In the genomic region with DNA sequence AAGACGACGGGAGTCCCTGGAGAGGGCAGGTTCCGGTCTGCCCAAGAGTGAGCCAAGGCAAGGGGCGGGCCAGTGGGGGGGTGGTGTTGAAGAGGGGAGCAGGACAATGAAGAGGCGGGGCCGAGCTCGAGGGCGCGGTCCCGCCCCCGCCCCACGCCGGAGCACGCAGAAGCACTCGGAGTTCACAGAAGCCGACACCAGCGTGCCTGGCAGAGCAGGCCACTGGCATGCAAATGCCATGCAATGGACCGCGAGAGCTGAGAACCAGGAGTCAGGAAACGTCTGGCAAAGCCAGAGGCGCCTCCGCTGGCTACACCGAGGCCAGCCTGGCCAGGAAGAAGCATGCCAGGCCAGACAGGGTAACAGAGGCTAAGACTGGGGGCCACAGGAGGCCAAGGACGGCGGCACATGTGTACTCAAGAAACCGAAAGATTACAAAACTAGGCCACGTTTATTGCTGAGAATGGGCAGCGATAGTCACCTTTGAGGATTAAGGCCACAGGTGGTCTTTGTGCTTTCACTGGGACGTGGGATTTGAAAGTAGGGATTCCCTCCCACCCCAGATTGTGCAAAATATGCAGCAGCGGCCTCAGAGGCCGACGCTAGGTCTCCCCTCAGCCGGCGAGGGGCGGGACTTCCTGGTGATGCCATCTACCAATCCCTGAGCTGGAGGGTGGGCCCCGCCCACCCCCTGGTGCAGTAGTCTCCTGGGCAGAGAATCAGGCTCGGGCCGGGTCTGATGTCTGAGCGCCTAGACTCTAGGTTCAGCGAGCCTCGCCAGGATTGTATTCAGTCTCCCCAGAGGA, we compare ENCODE assay signal across 8 mouse cellular contexts. TPM values are rescaled to one million over a fixed set of nuclear protein-coding genes. Genes with fewer than 3 reads are reported as not detected.
DNase-seq lines count a peak whose midpoint lies in the region; ATAC-seq and TF ChIP-seq lines count a peak whose summit lies in the region.

A gene (minus strand): TSS at position 92 of the 806 bp plus-strand sequence.

- peak within 1 kb of the TSS; percentile 97 for H3K4me2 ChIP-seq in forebrain, embryonic 16.5 days (ENCODE audit: low read length)
- H3K4me2 ChIP-seq in liver, embryonic 15.5 days = peak within 1 kb of the TSS; percentile 97
- peak within 1 kb of the TSS; percentile 98 for H3K4me2 ChIP-seq in neural tube, embryonic 15.5 days

- peaks cover 3% of the 10 kb centered on the region; the same call in 1 of the 2 replicates for H3K4me1 ChIP-seq in cerebellum, adult 2 months (ENCODE audit: control insufficient read depth, insufficient read depth, low read length)
- peaks cover 16% of the 10 kb centered on the region for H3K4me1 ChIP-seq in forebrain, embryonic 16.5 days (replicated peaks; ENCODE audit: control insufficient read depth, insufficient read depth, low read length)
- H3K4me1 ChIP-seq in liver, embryonic 15.5 days (replicated peaks) = peaks cover 16% of the 10 kb centered on the region
- peaks cover 27% of the 10 kb centered on the region for H3K4me1 ChIP-seq in neural tube, embryonic 15.5 days

- TF ChIP-seq POLR2A in cerebellum, adult 2 months (IDR thresholded peaks at IDR 0.05; ENCODE audit: borderline replicate concordance, insufficient read depth, low read length) = peak; percentile 85; the same call in 1 of the 2 replicates

- intact Hi-C loops in heart, postnatal 14 days (cut with DNase I) = no loop called here

- peak within 1 kb of the TSS; percentile 77 for H3K9ac ChIP-seq in forebrain, embryonic 16.5 days (replicated peaks; ENCODE audit: low read depth, low read length)
- peak within 1 kb of the TSS; percentile 52 for H3K9ac ChIP-seq in liver, embryonic 15.5 days
- H3K9ac ChIP-seq in neural tube, embryonic 15.5 days (replicated peaks) = peak within 1 kb of the TSS; percentile 70

- H3K36me3 ChIP-seq in forebrain, embryonic 16.5 days (ENCODE audit: control insufficient read depth, insufficient read depth) = no peaks in the 10 kb centered on the region
- peaks cover 19% of the 10 kb centered on the region for H3K36me3 ChIP-seq in liver, embryonic 15.5 days (replicated peaks)
- H3K36me3 ChIP-seq in neural tube, embryonic 15.5 days = peaks cover 17% of the 10 kb centered on the region

- H3K9me3 ChIP-seq in forebrain, embryonic 16.5 days (ENCODE audit: control insufficient read depth, low read length) = no peaks in the 10 kb centered on the region
- no peaks in the 10 kb centered on the region for H3K9me3 ChIP-seq in liver, embryonic 15.5 days (replicated peaks)
- no peaks in the 10 kb centered on the region for H3K9me3 ChIP-seq in neural tube, embryonic 15.5 days (replicated peaks)

- peak; percentile 97 for ATAC-seq in forebrain, embryonic 16.5 days
- peak; percentile 85 for ATAC-seq in liver, embryonic 15.5 days (ENCODE audit: insufficient read depth)
- peak; percentile 94 for ATAC-seq in neural tube, embryonic 15.5 days (ENCODE audit: low FRiP score)

- DNase-seq in Muller cell, postnatal 12 days (ENCODE audit: inconsistent ontology term) = peak; percentile 97
- DNase-seq in cerebellum, adult 2 months = peak; percentile 88 to 91
- peak; percentile 87 to 88 for DNase-seq in heart, postnatal 14 days
- DNase-seq in large intestine, adult 2 months (ENCODE audit: low read depth, low spot score) = peak; percentile 37
- DNase-seq in testis, postnatal 14 days (ENCODE audit: low spot score) = peak; percentile 92

- H3K27me3 ChIP-seq in cerebellum, adult 2 months (ENCODE audit: control insufficient read depth, insufficient read depth, low read length) = no peaks in the 10 kb centered on the region
- H3K27me3 ChIP-seq in forebrain, embryonic 16.5 days (replicated peaks; ENCODE audit: control insufficient read depth, insufficient read depth, low read length) = no peaks in the 10 kb centered on the region
- H3K27me3 ChIP-seq in liver, embryonic 15.5 days = no peaks in the 10 kb centered on the region
- H3K27me3 ChIP-seq in neural tube, embryonic 15.5 days (replicated peaks) = no peaks in the 10 kb centered on the region

- WGBS in cerebellum, adult 2 months = under 1% methylated on average over 41 of the region's 41 CpGs
- WGBS in forebrain, embryonic 16.5 days = 0% methylated on average over 41 of the region's 41 CpGs
- 6% methylated on average over 41 of the region's 41 CpGs for WGBS in large intestine, adult 2 months
- 9% methylated on average over 41 of the region's 41 CpGs for WGBS in liver, embryonic 15.5 days (ENCODE audit: insufficient replicate concordance)
- under 1% methylated on average over 41 of the region's 41 CpGs for WGBS in neural tube, embryonic 15.5 days

- TF ChIP-seq CTCF in cerebellum, adult 2 months (IDR thresholded peaks at IDR 0.05; ENCODE audit: borderline replicate concordance, insufficient read depth, low read depth, low read length) = 0 out of 2 replicates have a peak, but pooled peaks have one; percentile 11

- peak within 1 kb of the TSS; percentile 85 for H3K4me3 ChIP-seq in cerebellum, adult 2 months (replicated peaks; ENCODE audit: insufficient read depth, low read depth, low read length)
- H3K4me3 ChIP-seq in forebrain, embryonic 16.5 days (replicated peaks; ENCODE audit: low read length) = peak within 1 kb of the TSS; percentile 63
- H3K4me3 ChIP-seq in liver, embryonic 15.5 days (replicated peaks) = peak within 1 kb of the TSS; percentile 64
- peak within 1 kb of the TSS; percentile 51 for H3K4me3 ChIP-seq in neural tube, embryonic 15.5 days (replicated peaks)

- H3K27ac ChIP-seq in cerebellum, adult 2 months (ENCODE audit: insufficient read depth, low read length) = peak within 1 kb of the TSS; percentile 55; the same call in 1 of the 2 replicates
- H3K27ac ChIP-seq in forebrain, embryonic 16.5 days (ENCODE audit: low read length) = peak within 1 kb of the TSS; percentile 79
- peak within 1 kb of the TSS; percentile 19; the same call in 1 of the 2 replicates for H3K27ac ChIP-seq in liver, embryonic 15.5 days (replicated peaks)
- H3K27ac ChIP-seq in neural tube, embryonic 15.5 days (replicated peaks) = peak within 1 kb of the TSS; percentile 88

RNA-seq across cellular contexts. Expression of the gene that starts here (rescaled TPM):
- polyA plus RNA-seq in cerebellum, adult 2 months (2012; rRNA removed) = 3.2 and 3.5 TPM in 2 replicates
- polyA plus RNA-seq in forebrain, embryonic 16.5 days (2015; fragmentation: Nextera tagmentation; extraction: Ambion mirVana) = 29.0 and 32.4 TPM in 2 replicates
- total RNA-seq in heart, postnatal 14 days (2021) = 1 to 10 TPM; 1.1 to 1.2 TPM
- 4.9 and 5.7 TPM in 2 replicates for polyA plus RNA-seq in large intestine, adult 2 months (2012; rRNA removed)
- 1.6 and 2.5 TPM in 2 replicates for polyA plus RNA-seq in liver, embryonic 15.5 days (2015; fragmentation: Nextera tagmentation; extraction: Ambion mirVana)
- 24.9 and 26.0 TPM in 2 replicates for polyA plus RNA-seq in neural tube, embryonic 15.5 days (2015; fragmentation: Nextera tagmentation; extraction: Ambion mirVana)

Comparison
In these comparisons a context has a peak if more than half of its experiments do, and no peak if none do; other contexts are left out.
1. Peak in every context shown above with its lines: DNase-seq, ATAC-seq, H3K4me3 ChIP-seq and H3K27ac ChIP-seq.
2. DNase-seq: peak in every context shown above with its lines; median percentile 97 in Muller cell, postnatal 12 days; 92 in testis, postnatal 14 days; 90 in cerebellum, adult 2 months; 88 in heart, postnatal 14 days; 37 in large intestine, adult 2 months.
3. H3K27ac ChIP-seq: peak in every context shown above with its lines; median percentile 88 in neural tube, embryonic 15.5 days; 79 in forebrain, embryonic 16.5 days; 55 in cerebellum, adult 2 months; 19 in liver, embryonic 15.5 days.